Mouse (Mus musculus) forebrain, embryonic 16.5 days (tissue): Measurements from ENCODE around the gene Anxa9. TPM values are rescaled to one million over a fixed set of nuclear protein-coding genes. Genes with fewer than 3 reads are reported as not detected.

Experiments
- ATAC-seq: fragments of 200-750 bp; cut with Nextera tagmentation; 2 replicates; pipeline ENCODE4 v1.8.0; 2017; ENCODE audit warnings: mild to moderate bottlenecking, moderate library complexity
- H3K27ac ChIP-seq: fragments of 300-500 bp; sonication (generic); 2 replicates; pipeline ENCODE4 v1.5.1; 2014; ENCODE audit warnings: low read length, control low read depth
- H3K27me3 ChIP-seq: fragments of 300-500 bp; sonication (generic); replicated peaks from 2 replicates; pipeline ENCODE4 v1.6.1; 2014; ENCODE audit warnings: low read length; ENCODE audit not compliant: control insufficient read depth, insufficient read depth
- H3K36me3 ChIP-seq: fragments of 300-500 bp; sonication (generic); 2 replicates; pipeline ENCODE4 v1.6.1; 2014; ENCODE audit not compliant: control insufficient read depth, insufficient read depth
- H3K4me1 ChIP-seq: fragments of 300-500 bp; sonication (generic); replicated peaks from 2 replicates; pipeline ENCODE4 v1.6.1; 2014; ENCODE audit warnings: low read length; ENCODE audit not compliant: control insufficient read depth, insufficient read depth
- H3K4me2 ChIP-seq: fragments of 300-500 bp; sonication (generic); 2 replicates; pipeline ENCODE4 v1.6.1; 2014; ENCODE audit warnings: mild to moderate bottlenecking, low read length, control low read depth
- H3K4me3 ChIP-seq: fragments of 300-500 bp; sonication (generic); replicated peaks from 2 replicates; pipeline ENCODE4 v1.5.1; 2014; ENCODE audit warnings: mild to moderate bottlenecking, low read length, control low read depth
- H3K9ac ChIP-seq: fragments of 300-500 bp; sonication (generic); replicated peaks from 2 replicates; pipeline ENCODE4 v1.6.1; 2014; ENCODE audit warnings: low read depth, low read length, control low read depth
- H3K9me3 ChIP-seq: fragments of 300-500 bp; sonication (generic); 2 replicates; pipeline ENCODE4 v1.6.1; 2016; ENCODE audit warnings: low read length; ENCODE audit not compliant: control insufficient read depth
- WGBS: fragments of 180-500 bp; shearing (Covaris S2); extraction: QIAGEN DNeasy Blood & Tissue Kit; methylation state at CpG from one replicate; pipeline ENCODE4 v1.1.7; 2014; 5-methylcytosine and 5-hydroxymethylcytosine counted together
- polyA plus RNA-seq: library from polyadenylated mRNA; unstranded; fragments of >200 nt; fragmentation: Nextera tagmentation; extraction: Ambion mirVana; gene quantifications from 2 replicates; pipeline ENCODE4 v1.2.1, GENCODE M21; 2015

The Anxa9 gene
- polyA plus RNA-seq, 1 experiment from 2014 or later = 0.51 TPM

DNA sequence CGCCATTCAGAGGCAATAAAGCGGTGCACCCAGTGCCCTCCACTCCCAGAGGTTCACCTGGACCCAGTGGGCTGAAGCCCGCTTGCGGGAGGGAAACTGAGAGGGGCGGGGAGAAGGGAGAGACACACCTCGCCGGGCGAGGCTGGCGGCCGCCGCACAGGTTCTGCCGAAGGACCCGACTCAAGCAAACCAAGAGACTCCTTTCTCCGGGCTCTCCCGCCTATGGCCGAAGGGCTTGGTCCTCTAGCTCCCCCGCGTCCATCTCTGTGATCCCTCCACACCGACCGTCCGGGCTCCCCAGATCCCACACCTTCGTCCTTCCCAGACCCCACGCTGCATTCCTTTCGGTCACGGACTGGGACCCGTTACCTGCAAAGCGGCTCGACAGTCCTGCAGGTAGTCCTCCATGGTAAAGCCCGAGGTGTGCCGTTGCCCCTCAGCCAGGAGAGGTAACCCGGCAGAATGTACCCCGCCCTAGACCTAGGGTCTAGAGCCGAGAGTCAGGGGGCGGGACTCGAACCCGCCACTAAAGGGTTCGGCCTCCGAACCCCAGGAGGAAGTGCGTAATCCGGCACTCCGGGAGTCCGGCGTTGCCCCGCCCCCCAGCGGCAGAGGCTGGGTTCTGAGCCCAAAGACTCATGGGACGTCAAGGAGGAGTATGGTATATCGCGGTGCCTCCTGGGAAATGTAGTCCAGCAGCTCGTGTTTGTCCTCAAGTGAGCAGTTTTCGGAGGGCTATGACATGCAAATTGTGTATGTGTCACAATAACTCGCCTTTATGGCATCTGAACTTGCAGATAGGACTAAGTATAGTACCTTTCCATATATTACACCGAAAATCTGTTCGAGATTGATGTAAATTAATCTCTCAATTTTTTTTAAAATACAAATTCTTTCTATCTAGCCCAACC lies 25.5 kb downstream of the Anxa9 start, which contains the start of the genes Mindy1 and Prune1:
Gene Mindy1 (plus strand): TSS at position 130 of the 911 bp plus-strand sequence.
Gene Prune1 (minus strand): TSS at position 861 of the 911 bp plus-strand sequence.
- WGBS = under 1% methylated on average over 53 of the region's 53 CpGs
- Histone ChIP-seq H3K36me3 (no peaks in the 10 kb centered on the region), H3K9ac (peak within 1 kb of the TSS; percentile 91), H3K9me3 (no peaks in the 10 kb centered on the region), H3K4me3 (peak within 1 kb of the TSS; percentile 85), H3K27ac (peak within 1 kb of the TSS; percentile 96), H3K4me1 (peaks cover 24% of the 10 kb centered on the region), H3K27me3 (no peaks in the 10 kb centered on the region), H3K4me2 (peak within 1 kb of the TSS; percentile 93)
- ATAC-seq = peak; percentile 95

DNA sequence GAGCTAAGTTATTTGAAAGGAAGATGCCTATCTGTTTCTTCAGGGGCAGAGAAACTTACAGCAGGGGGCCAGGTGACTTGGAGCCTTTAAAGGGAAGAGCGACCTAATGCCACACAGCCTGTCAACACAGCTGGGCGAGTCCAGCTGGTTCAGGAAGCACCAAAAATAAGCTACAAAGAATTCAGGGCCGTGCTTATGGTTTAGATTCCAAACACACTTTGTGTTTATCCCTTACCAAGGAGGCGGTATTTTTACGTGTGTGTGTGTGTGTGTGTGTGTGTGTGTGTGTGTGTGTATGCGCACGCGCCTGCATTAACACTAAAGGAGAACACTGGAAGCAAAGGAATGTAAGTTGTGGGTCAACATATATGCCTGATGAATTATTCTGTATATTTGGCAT lies 26.2 kb downstream of the Anxa9 start:
- H3K4me3 ChIP-seq = peak overlapping the region; percentile 57
- peak overlapping the region; percentile 93 for H3K4me2 ChIP-seq
- peaks cover 24% of the 10 kb centered on the region for H3K4me1 ChIP-seq
- peak overlapping the region; percentile 47 for H3K27ac ChIP-seq
- peak overlapping the region; percentile 67 for H3K9ac ChIP-seq
- ATAC-seq = no peak
- no peaks in the 10 kb centered on the region for H3K9me3 ChIP-seq
- 22% methylated on average over 8 of the region's 8 CpGs for WGBS
- no peaks in the 10 kb centered on the region for H3K27me3 ChIP-seq
- no peaks in the 10 kb centered on the region for H3K36me3 ChIP-seq

DNA sequence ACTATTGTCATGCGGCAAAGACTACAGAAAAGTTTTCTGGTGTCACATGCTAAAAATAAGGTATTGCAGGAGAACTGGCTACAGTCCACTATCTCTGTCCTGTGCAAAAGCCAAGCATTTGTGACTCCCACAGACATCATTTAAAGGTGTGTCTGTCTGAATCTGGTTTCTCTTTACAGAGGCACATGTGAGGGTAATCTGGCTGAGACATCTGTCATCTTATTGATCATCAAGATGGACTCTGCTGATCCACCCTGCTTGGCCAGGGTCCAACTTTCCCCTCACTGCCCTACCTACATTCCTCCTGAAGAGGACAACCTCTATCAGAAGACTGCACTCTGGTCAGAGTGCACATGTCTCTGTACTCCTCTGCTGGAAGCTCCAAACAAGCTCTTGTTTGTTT lies 29.8 kb downstream of the Anxa9 start:
- ATAC-seq = no peak
- Histone ChIP-seq H3K36me3 (no peaks in the 10 kb centered on the region), H3K4me3 (no peak overlapping the region), H3K9me3 (no peaks in the 10 kb centered on the region), H3K27me3 (no peaks in the 10 kb centered on the region), H3K4me1 (peaks cover 6% of the 10 kb centered on the region), H3K4me2 (no peak overlapping the region), H3K9ac (no peak overlapping the region), H3K27ac (no peak overlapping the region)
- 97% methylated on average over 1 of the region's 1 CpGs for WGBS

DNA sequence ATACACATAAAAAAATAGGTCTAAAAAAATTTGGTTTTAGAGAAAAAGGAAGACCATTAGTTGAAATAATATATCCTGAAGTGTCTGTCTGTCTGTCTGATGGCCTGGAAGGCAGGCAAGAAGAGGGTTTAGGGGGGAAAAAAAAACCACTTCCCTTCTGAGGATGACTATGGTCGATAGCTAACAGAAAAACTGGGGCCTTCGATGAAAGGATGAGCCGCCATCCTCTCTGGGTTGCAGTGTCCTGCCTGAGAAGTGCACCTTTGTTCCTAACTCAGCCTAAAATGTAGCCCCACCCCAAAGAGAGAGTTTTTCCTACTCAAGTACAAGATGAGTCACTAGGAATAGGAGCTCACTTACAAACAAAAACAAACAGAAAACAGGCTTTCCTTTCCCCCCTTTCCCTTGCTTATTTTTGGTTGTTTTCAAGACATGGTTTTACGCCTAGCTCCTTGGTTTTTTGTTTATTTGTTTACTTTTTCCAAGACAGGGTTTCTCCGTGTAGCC lies 30.5 kb downstream of the Anxa9 start:
- Histone ChIP-seq H3K9me3 (no peaks in the 10 kb centered on the region), H3K4me1 (peaks cover 6% of the 10 kb centered on the region), H3K4me3 (no peak overlapping the region), H3K27ac (no peak overlapping the region), H3K27me3 (no peaks in the 10 kb centered on the region), H3K9ac (no peak overlapping the region), H3K36me3 (no peaks in the 10 kb centered on the region), H3K4me2 (no peak overlapping the region)
- no peak for ATAC-seq
- WGBS = 85% methylated on average over 5 of the region's 5 CpGs

DNA sequence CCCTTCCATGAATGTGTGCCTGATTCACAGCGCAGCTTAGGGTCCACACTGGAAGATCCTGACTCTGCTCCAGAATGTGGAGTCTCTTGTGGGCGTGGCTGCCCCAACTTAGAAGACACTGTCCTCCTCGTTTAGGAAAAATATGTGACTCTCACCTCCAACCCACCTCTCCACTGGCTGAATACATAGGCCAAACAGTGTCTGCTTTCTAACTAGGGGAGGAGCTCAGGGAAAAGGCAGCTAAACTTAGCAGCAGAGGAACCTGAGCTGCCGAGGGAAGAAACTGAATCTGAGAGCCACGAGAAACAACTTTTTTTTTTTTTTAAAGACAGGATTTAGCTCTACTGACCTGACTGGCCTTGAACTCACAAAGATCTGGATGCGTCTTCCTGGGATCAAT lies 31.8 kb downstream of the Anxa9 start:
- no peak overlapping the region for H3K4me2 ChIP-seq
- no peak overlapping the region for H3K4me3 ChIP-seq
- no peak overlapping the region for H3K27ac ChIP-seq
- no peak overlapping the region for H3K9ac ChIP-seq
- no peak for ATAC-seq
- no peaks in the 10 kb centered on the region for H3K4me1 ChIP-seq
- no peaks in the 10 kb centered on the region for H3K36me3 ChIP-seq
- WGBS = 83% methylated on average over 6 of the region's 6 CpGs
- H3K9me3 ChIP-seq = no peaks in the 10 kb centered on the region
- no peaks in the 10 kb centered on the region for H3K27me3 ChIP-seq

DNA sequence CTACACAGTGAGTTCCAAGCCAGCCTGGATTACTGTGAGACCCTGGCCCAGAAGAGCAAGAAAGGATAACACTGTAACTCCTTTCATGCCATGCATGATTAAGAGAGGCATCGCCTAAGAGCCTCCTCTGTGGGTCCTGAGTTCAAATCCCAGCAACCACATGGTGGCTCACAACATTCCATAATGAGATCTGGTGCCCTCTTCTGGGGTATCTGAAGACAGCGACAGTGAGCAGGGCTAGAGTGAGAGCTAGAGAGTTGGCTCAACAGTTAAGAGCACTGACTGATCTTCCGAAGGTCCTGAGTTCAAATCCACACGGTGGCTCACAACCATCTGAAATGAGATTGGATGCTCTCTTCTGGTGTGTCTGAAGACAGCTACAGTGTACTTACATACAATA lies 32.5 kb downstream of the Anxa9 start:
- no peak overlapping the region for H3K9ac ChIP-seq
- no peaks in the 10 kb centered on the region for H3K9me3 ChIP-seq
- H3K4me2 ChIP-seq = no peak overlapping the region
- H3K4me1 ChIP-seq = no peaks in the 10 kb centered on the region
- H3K4me3 ChIP-seq = no peak overlapping the region
- no peak overlapping the region for H3K27ac ChIP-seq
- WGBS = 88% methylated on average over 4 of the region's 4 CpGs
- H3K27me3 ChIP-seq = no peaks in the 10 kb centered on the region
- no peak for ATAC-seq
- H3K36me3 ChIP-seq = no peaks in the 10 kb centered on the region

DNA sequence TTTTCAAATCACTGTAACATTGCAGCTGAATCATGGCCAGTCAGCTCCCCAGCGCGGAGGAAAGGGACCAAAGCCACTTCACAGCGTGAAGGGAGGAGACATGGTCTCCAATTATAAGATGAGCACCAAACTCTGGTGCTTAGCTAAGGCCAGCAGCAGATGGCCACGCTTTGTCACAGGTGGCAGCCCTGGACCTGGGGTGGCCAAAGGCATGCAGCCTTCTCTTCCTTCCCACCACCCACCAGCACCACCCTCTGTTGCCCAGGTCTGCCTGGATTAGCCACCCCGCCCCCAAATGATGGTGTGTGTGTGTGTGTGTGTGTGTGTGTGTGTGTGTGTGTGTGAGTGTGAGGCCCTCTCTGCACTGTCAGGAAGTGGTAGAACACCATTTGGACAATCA lies 33.5 kb downstream of the Anxa9 start:
- no peak for ATAC-seq
- Histone ChIP-seq H3K9ac (no peak overlapping the region), H3K27me3 (no peaks in the 10 kb centered on the region), H3K4me1 (no peaks in the 10 kb centered on the region), H3K9me3 (no peaks in the 10 kb centered on the region), H3K27ac (no peak overlapping the region), H3K4me3 (no peak overlapping the region), H3K4me2 (no peak overlapping the region), H3K36me3 (no peaks in the 10 kb centered on the region)
- 86% methylated on average over 5 of the region's 5 CpGs for WGBS

DNA sequence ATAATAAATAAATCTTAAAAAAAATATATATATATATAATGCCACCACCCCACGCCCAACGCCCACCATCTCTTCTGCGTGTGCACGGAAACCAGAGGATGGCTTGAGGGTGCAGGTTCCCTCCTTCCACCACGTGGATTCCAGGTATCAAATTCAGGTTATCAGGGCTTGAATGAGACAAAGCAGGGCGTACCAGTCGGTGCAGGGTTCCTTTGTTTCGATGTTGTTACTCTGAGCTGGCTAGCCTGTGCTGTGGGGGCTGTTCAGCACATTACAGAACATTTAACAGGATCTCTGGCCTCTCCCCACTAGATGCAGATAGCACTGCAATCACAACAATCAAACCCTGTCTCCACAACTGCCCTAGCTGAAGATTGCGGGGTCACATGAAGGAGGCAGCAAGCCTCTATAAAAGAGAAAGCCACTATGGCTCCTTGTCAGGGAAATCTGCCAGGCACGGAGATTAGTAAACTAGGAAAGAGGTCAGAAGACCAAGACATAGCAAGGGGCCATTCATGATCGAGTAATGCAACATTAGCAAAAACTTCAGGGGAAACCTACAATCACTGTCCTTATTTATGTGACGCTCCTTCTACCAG lies 36.1 kb downstream of the Anxa9 start:
- H3K4me3 ChIP-seq = no peak overlapping the region
- H3K36me3 ChIP-seq = peaks cover 7% of the 10 kb centered on the region
- H3K27ac ChIP-seq = no peak overlapping the region
- no peak for ATAC-seq
- H3K4me1 ChIP-seq = no peaks in the 10 kb centered on the region
- no peaks in the 10 kb centered on the region for H3K9me3 ChIP-seq
- no peak overlapping the region for H3K4me2 ChIP-seq
- no peak overlapping the region for H3K9ac ChIP-seq
- 79% methylated on average over 12 of the region's 12 CpGs for WGBS
- H3K27me3 ChIP-seq = no peaks in the 10 kb centered on the region

DNA sequence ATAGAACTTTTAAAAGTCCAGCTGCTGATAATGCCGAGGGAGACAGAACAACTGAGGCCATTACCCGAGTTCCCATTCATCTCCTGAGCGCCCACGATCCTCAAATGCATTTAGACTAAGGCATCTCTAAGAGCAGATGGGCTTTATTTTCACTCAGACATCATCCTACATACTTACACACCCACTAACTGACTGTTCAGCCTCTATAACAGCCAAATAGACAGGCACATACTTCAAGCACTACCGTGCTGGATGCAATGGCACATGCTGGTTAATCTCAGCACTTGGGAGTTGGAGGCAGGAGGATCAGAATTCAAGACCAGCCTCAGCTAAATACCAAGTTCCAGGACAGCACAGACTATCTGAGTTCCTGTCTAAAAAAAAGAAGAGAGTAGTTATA lies 37.2 kb downstream of the Anxa9 start:
- Histone ChIP-seq H3K9ac (no peak overlapping the region), H3K4me1 (no peaks in the 10 kb centered on the region), H3K36me3 (peaks cover 7% of the 10 kb centered on the region), H3K27me3 (no peaks in the 10 kb centered on the region), H3K4me3 (no peak overlapping the region), H3K27ac (no peak overlapping the region), H3K4me2 (no peak overlapping the region), H3K9me3 (no peaks in the 10 kb centered on the region)
- WGBS = 84% methylated on average over 5 of the region's 5 CpGs
- ATAC-seq = no peak
